Mouse (Mus musculus) erythroblast, embryonic 14.5 days (primary cell): ENCODE data around the gene Itm2b.

ENCODE experiments used
- GATA1 ChIP-seq: IDR thresholded peaks from 2 replicates; pipeline ENCODE4 v1.6.1; 2012; ENCODE audit warnings: low read length, inconsistent platforms, mixed read lengths
- TAL1 ChIP-seq: IDR thresholded peaks from 3 replicates; pipeline ENCODE4 v1.6.1; 2012; ENCODE audit warnings: low read length, inconsistent platforms, mixed read lengths

DNA sequence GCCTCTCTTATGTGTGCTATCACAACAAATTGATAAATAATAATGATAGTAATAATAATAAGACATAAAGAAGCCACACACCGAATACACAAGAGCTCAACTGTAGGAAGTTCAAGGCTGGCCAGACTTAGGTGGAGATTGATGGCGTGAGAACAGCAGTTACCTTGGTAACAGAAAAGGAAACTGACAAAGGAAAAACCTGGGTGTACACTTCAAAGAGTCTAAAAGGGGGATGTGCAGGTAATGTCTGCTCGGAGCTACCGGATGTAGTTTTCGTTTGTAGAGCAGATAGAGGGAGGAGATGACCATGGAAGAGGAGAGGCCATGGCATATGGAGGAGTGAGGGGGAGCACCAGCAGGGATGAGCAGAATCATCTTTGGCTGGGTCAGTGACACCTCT, 31.4 kb upstream of the Itm2b start:
- TF ChIP-seq TAL1, result no peak
- TF ChIP-seq GATA1, result no peak
